Mouse (Mus musculus) naive thymus-derived CD4-positive, alpha-beta T cell, adult 2 months (primary cell): Measurements from ENCODE around the gene Tex48.

Source experiments
- DNase-seq: peaks from one replicate; pipeline ENCODE4 v3.0.0-alpha.2; 2011; ENCODE audit warnings: low read depth

Tex48 gene

GRCm38 (mm10) chr4:63622378-63622835 is at the start of gene Tex48:
TSS of gene Tex48 (minus strand) at chr4:63622428.
- DNase-seq, result peak; percentile 62

GRCm38 (mm10) chr4:63668255-63668654 is 46.0 kb upstream of the Tex48 start:
- no peak for DNase-seq

GRCm38 (mm10) chr4:63665738-63666137 is 43.5 kb upstream of the Tex48 start:
- no peak for DNase-seq

GRCm38 (mm10) chr4:63663279-63663678 is 41.1 kb upstream of the Tex48 start, which contains the start of gene Gm11214:
TSS of gene Gm11214 (minus strand) at chr4:63663379.
- no peak for DNase-seq

- DNase-seq, result no peak
Measured at GRCm38 (mm10) chr4:63661857-63662256, 39.6 kb upstream of the Tex48 start.

- no peak for DNase-seq
Measured at GRCm38 (mm10) chr4:63661426-63661825, 39.2 kb upstream of the Tex48 start.

GRCm38 (mm10) chr4:63659775-63660174 is 37.5 kb upstream of the Tex48 start:
- peak; percentile 41 for DNase-seq

GRCm38 (mm10) chr4:63659086-63659485 is 36.9 kb upstream of the Tex48 start:
- DNase-seq, result peak; percentile 8

GRCm38 (mm10) chr4:63654381-63654780 is 32.2 kb upstream of the Tex48 start:
- DNase-seq, result no peak

GRCm38 (mm10) chr4:63643956-63644726 is 21.9 kb upstream of the Tex48 start:
- DNase-seq, result no peak

- no peak for DNase-seq
Measured at GRCm38 (mm10) chr4:63639842-63640241, 17.6 kb upstream of the Tex48 start.

- DNase-seq, result no peak
Measured at GRCm38 (mm10) chr4:63638603-63639002, 16.4 kb upstream of the Tex48 start.

- DNase-seq, result no peak
Measured at GRCm38 (mm10) chr4:63633181-63633580, 11.0 kb upstream of the Tex48 start.

GRCm38 (mm10) chr4:63627111-63627510 is 4.9 kb upstream of the Tex48 start:
- DNase-seq, result no peak

- DNase-seq, result no peak
Measured at GRCm38 (mm10) chr4:63625563-63626080, 3.4 kb upstream of the Tex48 start.

GRCm38 (mm10) chr4:63621861-63622260 is 367 bp downstream of the Tex48 start:
- DNase-seq, result peak; percentile 7

GRCm38 (mm10) chr4:63608391-63608790 is 13.8 kb downstream of the Tex48 start:
- DNase-seq, result no peak

GRCm38 (mm10) chr4:63605968-63606367 is 16.3 kb downstream of the Tex48 start:
- DNase-seq, result no peak

- DNase-seq, result no peak
Measured at GRCm38 (mm10) chr4:63605545-63605944, 16.7 kb downstream of the Tex48 start.

GRCm38 (mm10) chr4:63604945-63605344 is 17.3 kb downstream of the Tex48 start, which contains the start of gene Gm11213:
TSS of gene Gm11213 (minus strand) at chr4:63605261.
- DNase-seq, result no peak

GRCm38 (mm10) chr4:63601263-63601662 is 21.0 kb downstream of the Tex48 start:
- DNase-seq, result no peak

GRCm38 (mm10) chr4:63600786-63601185 is 21.4 kb downstream of the Tex48 start:
- no peak for DNase-seq

GRCm38 (mm10) chr4:63596010-63596409 is 26.2 kb downstream of the Tex48 start:
- no peak for DNase-seq

GRCm38 (mm10) chr4:63595259-63595658 is 27.0 kb downstream of the Tex48 start:
- DNase-seq, result peak; percentile 59
